Mouse (Mus musculus) NIH3T3 (cell line): ENCODE data around the gene Cox6a1.
"Not testable (repeated sequence)": the region's sequence is repeated elsewhere in the genome, so short reads cannot be mapped to it uniquely, and the experiment has no call there.

Experiments used
- DNase-seq: peaks from one replicate; pipeline ENCODE4 v3.0.0-alpha.2; 2012; ENCODE audit warnings: low read depth

The Cox6a1 gene

GRCm38 (mm10) chr5:115348546-115349224 is at the start of gene Cox6a1:
TSS of gene Cox6a1 (minus strand) at chr5:115348981.
- peak; percentile 100 for DNase-seq

- DNase-seq: no peak
Observed at GRCm38 (mm10) chr5:115397839-115398780, 49.3 kb upstream of the Cox6a1 start.

- DNase-seq: no peak
Observed at GRCm38 (mm10) chr5:115396654-115397053, 47.9 kb upstream of the Cox6a1 start.

GRCm38 (mm10) chr5:115394836-115395235 is 46.1 kb upstream of the Cox6a1 start:
- no peak for DNase-seq

GRCm38 (mm10) chr5:115394223-115394622 is 45.4 kb upstream of the Cox6a1 start:
- DNase-seq: no peak

GRCm38 (mm10) chr5:115392969-115393368 is 44.2 kb upstream of the Cox6a1 start:
- DNase-seq: no peak

- DNase-seq: no peak
Observed at GRCm38 (mm10) chr5:115391935-115392334, 43.2 kb upstream of the Cox6a1 start.

GRCm38 (mm10) chr5:115378882-115379281 is 30.1 kb upstream of the Cox6a1 start:
- DNase-seq: not testable (repeated sequence)

- DNase-seq: no peak
Observed at GRCm38 (mm10) chr5:115375436-115375835, 26.7 kb upstream of the Cox6a1 start.

GRCm38 (mm10) chr5:115374204-115374820 is 25.5 kb upstream of the Cox6a1 start:
- DNase-seq: no peak

- DNase-seq: no peak
Observed at GRCm38 (mm10) chr5:115373441-115374203, 24.8 kb upstream of the Cox6a1 start.

- DNase-seq: no peak
Observed at GRCm38 (mm10) chr5:115371736-115372135, 23.0 kb upstream of the Cox6a1 start.

GRCm38 (mm10) chr5:115364782-115365181 is 16.0 kb upstream of the Cox6a1 start:
- no peak for DNase-seq

- DNase-seq: no peak
Observed at GRCm38 (mm10) chr5:115362819-115363714, 14.3 kb upstream of the Cox6a1 start.

GRCm38 (mm10) chr5:115362216-115362615 is 13.4 kb upstream of the Cox6a1 start:
- DNase-seq: no peak

- no peak for DNase-seq
Observed at GRCm38 (mm10) chr5:115359851-115360372, 11.1 kb upstream of the Cox6a1 start.

GRCm38 (mm10) chr5:115359438-115359837 is 10.7 kb upstream of the Cox6a1 start:
- DNase-seq: no peak

- peak; percentile 87 for DNase-seq
Observed at GRCm38 (mm10) chr5:115358872-115359271, 10.1 kb upstream of the Cox6a1 start.

GRCm38 (mm10) chr5:115355070-115355469 is 6.3 kb upstream of the Cox6a1 start:
- DNase-seq: no peak

- DNase-seq: no peak
Observed at GRCm38 (mm10) chr5:115351348-115351747, 2.6 kb upstream of the Cox6a1 start.

GRCm38 (mm10) chr5:115349225-115349555 is 409 bp upstream of the Cox6a1 start:
- DNase-seq: no peak
